Mouse (Mus musculus) brain, embryonic 14.5 days (tissue): Measurements from ENCODE around the gene Brd3os.

ENCODE experiments used
- CTCF ChIP-seq: fragments of 200-500 bp; IDR thresholded peaks from 2 replicates; pipeline ENCODE4 v1.5.1; 2012; ENCODE audit warnings: inconsistent platforms, mild to moderate bottlenecking, moderate library complexity, borderline replicate concordance; ENCODE audit not compliant: insufficient read depth, insufficient read length; ENCODE audit errors: extremely low read depth
- POLR2A ChIP-seq: fragments of 200-500 bp; IDR thresholded peaks from 2 replicates; pipeline ENCODE4 v1.6.1; 2012; ENCODE audit warnings: mild to moderate bottlenecking, inconsistent platforms, borderline replicate concordance; ENCODE audit not compliant: poor library complexity, insufficient read depth, insufficient read length, severe bottlenecking; ENCODE audit errors: extremely low read depth

- no peak for TF ChIP-seq CTCF
- no peak for TF ChIP-seq POLR2A
Measured at GRCm38 (mm10) chr2:27413936-27414657, 28.0 kb upstream of the Brd3os start.
